Mouse (Mus musculus) hindbrain, embryonic 14.5 days (tissue): ENCODE results near the gene Lclat1. TPM values are rescaled to one million over a fixed set of nuclear protein-coding genes. Genes with fewer than 3 reads are reported as not detected.

Experiments
- ATAC-seq: fragments of 200-750 bp; cut with Nextera tagmentation; 2 replicates; pipeline ENCODE4 v1.8.0; 2017; ENCODE audit warnings: moderate number of reproducible peaks, mild to moderate bottlenecking, moderate TSS enrichment, moderate library complexity; ENCODE audit not compliant: low FRiP score
- DNase-seq: peaks from one replicate; pipeline ENCODE4 v3.0.0-alpha.2; 2015; ENCODE audit warnings: low spot score
- H3K27ac ChIP-seq: fragments of 300-500 bp; sonication (generic); 2 replicates; pipeline ENCODE4 v1.5.1; 2014; ENCODE audit warnings: mild to moderate bottlenecking, moderate library complexity
- H3K27me3 ChIP-seq: fragments of 300-500 bp; sonication (generic); 2 replicates; pipeline ENCODE4 v1.6.1; 2014; ENCODE audit warnings: mild to moderate bottlenecking, low read length, mixed read lengths; ENCODE audit not compliant: control insufficient read depth, insufficient read depth
- H3K36me3 ChIP-seq: fragments of 300-500 bp; sonication (generic); replicated peaks from 2 replicates; pipeline ENCODE4 v1.6.1; 2014; ENCODE audit not compliant: control insufficient read depth, insufficient read depth
- H3K4me1 ChIP-seq: fragments of 300-500 bp; sonication (generic); replicated peaks from 2 replicates; pipeline ENCODE4 v1.6.1; 2014; ENCODE audit warnings: antibody characterized with exemption, low read length, mixed read lengths; ENCODE audit not compliant: control insufficient read depth, insufficient read depth
- H3K4me2 ChIP-seq: fragments of 300-500 bp; sonication (generic); replicated peaks from 2 replicates; pipeline ENCODE4 v1.6.1; 2014; ENCODE audit warnings: mild to moderate bottlenecking, moderate library complexity
- H3K4me3 ChIP-seq: fragments of 300-500 bp; sonication (generic); replicated peaks from 2 replicates; pipeline ENCODE4 v1.5.1; 2014; ENCODE audit warnings: mild to moderate bottlenecking, low read length
- H3K9ac ChIP-seq: fragments of 300-500 bp; sonication (generic); 2 replicates; pipeline ENCODE4 v1.6.1; 2014
- H3K9me3 ChIP-seq: fragments of 300-500 bp; sonication (generic); 2 replicates; pipeline ENCODE4 v1.6.1; 2016; ENCODE audit warnings: low read length; ENCODE audit not compliant: control insufficient read depth
- WGBS: fragments of 180-500 bp; shearing (Covaris S2); extraction: QIAGEN DNeasy Blood & Tissue Kit; methylation state at CpG from one replicate; pipeline ENCODE4 v1.1.7; 2014; 5-methylcytosine and 5-hydroxymethylcytosine counted together
- polyA plus RNA-seq: library from polyadenylated mRNA; unstranded; fragments of >200 nt; fragmentation: Nextera tagmentation; extraction: Ambion mirVana; gene quantifications from 2 replicates; pipeline ENCODE4 v1.2.1, GENCODE M21; 2014

Gene Lclat1
- polyA plus RNA-seq, 1 experiment from 2014 or later, result 21.2 TPM

DNA sequence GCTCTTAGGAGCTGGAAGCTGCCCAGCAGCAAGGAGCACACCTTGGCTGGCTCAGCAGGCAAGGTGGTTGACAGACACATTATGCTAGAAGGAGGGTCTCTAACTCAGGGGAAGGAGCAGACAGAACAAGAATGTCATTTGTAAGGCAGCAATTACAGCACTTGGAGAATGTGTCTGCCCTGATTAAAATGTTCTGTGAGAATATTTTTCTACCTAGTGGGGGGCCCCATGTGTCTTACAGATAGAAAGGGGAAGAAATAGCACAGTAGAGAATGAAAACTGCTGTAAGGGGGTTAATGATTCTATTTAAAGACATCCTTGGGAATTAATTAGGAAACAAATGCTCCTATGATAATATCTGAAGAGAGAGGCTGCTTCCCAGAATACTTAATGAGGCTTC lies 117.7 kb downstream of the Lclat1 start:
- Histone ChIP-seq H3K4me3 (no peak overlapping the region), H3K4me2 (no peak overlapping the region), H3K9ac (no peak overlapping the region), H3K27ac (peak overlapping the region; percentile 87), H3K27me3 (no peaks in the 10 kb centered on the region), H3K4me1 (peaks cover 41% of the 10 kb centered on the region), H3K36me3 (no peaks in the 10 kb centered on the region), H3K9me3 (no peaks in the 10 kb centered on the region)
- peak; percentile 57 for ATAC-seq
- peak; percentile 33 for DNase-seq

- Histone ChIP-seq H3K9me3 (no peaks in the 10 kb centered on the region), H3K4me1 (peaks cover 41% of the 10 kb centered on the region), H3K4me3 (no peak overlapping the region), H3K27ac (peak overlapping the region; percentile 87), H3K4me2 (no peak overlapping the region), H3K27me3 (no peaks in the 10 kb centered on the region), H3K9ac (no peak overlapping the region), H3K36me3 (no peaks in the 10 kb centered on the region)
- no peak for DNase-seq
- peak; percentile 64 for ATAC-seq
- WGBS, result 21% methylated on average over 5 of the region's 5 CpGs
Measured at GRCm38 (mm10) chr17:73225996-73226395, 118.2 kb downstream of the Lclat1 start.

DNA sequence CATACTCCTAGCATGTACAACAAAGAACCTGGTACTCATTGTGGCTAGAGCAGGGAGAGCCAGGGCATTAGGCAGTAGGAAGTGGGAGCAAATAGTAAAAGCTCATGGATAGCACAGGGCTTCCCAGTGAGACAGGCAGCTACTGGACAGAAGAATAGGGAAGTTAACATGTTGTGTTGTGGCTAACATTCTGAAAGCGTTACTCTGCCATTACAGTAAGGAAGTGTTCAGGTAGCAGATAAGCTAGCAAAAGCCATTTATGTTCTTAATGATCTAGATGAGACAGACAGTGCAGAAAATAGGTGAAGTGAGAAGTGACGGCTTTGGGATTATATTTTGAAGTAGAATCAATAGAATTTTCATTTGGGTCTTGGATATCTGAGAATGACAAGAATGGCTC lies 118.8 kb downstream of the Lclat1 start:
- ATAC-seq, result no peak
- H3K4me3 ChIP-seq, result no peak overlapping the region
- peak overlapping the region; percentile 87 for H3K27ac ChIP-seq
- H3K4me2 ChIP-seq, result no peak overlapping the region
- H3K27me3 ChIP-seq, result no peaks in the 10 kb centered on the region
- H3K9ac ChIP-seq, result no peak overlapping the region
- no peaks in the 10 kb centered on the region for H3K36me3 ChIP-seq
- no peaks in the 10 kb centered on the region for H3K9me3 ChIP-seq
- WGBS, result 76% methylated on average over 2 of the region's 2 CpGs
- peaks cover 37% of the 10 kb centered on the region for H3K4me1 ChIP-seq
- DNase-seq, result no peak

DNA sequence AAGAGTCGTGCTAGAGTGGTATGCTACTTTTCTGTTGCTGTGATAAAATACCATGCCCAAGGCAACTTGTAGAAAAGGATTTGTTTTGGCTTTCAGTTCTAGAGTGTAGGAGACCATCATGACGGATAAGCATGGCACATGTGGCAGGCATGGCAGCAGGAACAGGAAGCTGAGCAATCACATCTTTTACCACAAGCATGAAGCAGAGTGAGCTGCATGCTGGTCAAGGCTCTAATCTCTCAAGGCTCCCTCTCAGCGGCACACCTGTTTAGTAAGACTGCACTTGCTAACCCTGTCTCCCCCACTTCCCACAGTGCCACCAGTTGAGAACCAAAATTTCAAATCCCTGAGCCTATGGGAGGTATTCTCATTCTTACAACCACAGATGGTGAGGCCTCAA lies 119.6 kb downstream of the Lclat1 start:
- no peaks in the 10 kb centered on the region for H3K36me3 ChIP-seq
- peak overlapping the region; percentile 87; the same call in 1 of the 2 replicates for H3K27ac ChIP-seq
- peaks cover 30% of the 10 kb centered on the region for H3K4me1 ChIP-seq
- WGBS, result 90% methylated on average over 3 of the region's 3 CpGs
- ATAC-seq (no peak), DNase-seq (no peak)
- H3K27me3 ChIP-seq, result no peaks in the 10 kb centered on the region
- H3K4me3 ChIP-seq, result no peak overlapping the region
- H3K9ac ChIP-seq, result no peak overlapping the region
- no peaks in the 10 kb centered on the region for H3K9me3 ChIP-seq
- H3K4me2 ChIP-seq, result no peak overlapping the region

DNA sequence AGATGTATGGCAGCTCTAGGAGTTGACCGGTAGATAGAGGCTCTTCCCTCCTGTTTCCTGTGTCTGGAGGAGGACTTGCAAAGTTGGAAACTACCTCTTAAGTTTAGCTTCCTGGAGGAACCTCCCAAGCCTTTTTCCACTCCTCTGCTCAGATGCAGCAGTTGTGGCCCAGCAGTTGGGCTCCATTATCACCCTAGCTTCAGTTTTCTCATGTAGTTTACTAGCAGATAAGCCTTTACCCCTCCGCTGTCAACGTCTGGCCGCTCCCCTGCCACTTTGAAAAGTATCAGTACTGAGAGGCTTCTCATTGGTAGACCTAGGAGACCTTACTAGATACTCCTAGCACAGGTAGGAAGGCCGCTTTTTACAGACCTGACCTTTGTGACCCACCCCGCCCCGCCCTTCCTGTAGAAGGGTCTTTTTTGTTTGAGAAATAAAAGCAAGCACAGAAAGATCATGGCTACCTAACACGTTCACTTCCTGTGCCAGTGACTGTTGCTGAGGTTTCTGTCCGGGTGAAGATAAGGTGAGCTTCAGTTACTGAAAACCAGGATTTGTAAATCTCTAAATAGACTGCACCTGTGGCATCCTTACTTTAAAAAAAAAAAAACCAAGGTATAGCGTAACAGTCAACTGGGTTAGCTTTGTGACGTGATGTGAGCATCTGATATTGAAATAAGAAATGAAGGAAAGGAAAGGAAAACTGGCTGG lies 121.8 kb downstream of the Lclat1 start:
- Histone ChIP-seq H3K4me3 (no peak overlapping the region), H3K4me2 (no peak overlapping the region), H3K36me3 (no peaks in the 10 kb centered on the region), H3K9me3 (no peaks in the 10 kb centered on the region), H3K4me1 (peaks cover 24% of the 10 kb centered on the region), H3K27me3 (no peaks in the 10 kb centered on the region), H3K9ac (no peak overlapping the region), H3K27ac (no peak overlapping the region)
- 94% methylated on average over 11 of the region's 11 CpGs for whole genome bisulfite sequencing
- ATAC-seq, result no peak
- no peak for DNase-seq

DNA sequence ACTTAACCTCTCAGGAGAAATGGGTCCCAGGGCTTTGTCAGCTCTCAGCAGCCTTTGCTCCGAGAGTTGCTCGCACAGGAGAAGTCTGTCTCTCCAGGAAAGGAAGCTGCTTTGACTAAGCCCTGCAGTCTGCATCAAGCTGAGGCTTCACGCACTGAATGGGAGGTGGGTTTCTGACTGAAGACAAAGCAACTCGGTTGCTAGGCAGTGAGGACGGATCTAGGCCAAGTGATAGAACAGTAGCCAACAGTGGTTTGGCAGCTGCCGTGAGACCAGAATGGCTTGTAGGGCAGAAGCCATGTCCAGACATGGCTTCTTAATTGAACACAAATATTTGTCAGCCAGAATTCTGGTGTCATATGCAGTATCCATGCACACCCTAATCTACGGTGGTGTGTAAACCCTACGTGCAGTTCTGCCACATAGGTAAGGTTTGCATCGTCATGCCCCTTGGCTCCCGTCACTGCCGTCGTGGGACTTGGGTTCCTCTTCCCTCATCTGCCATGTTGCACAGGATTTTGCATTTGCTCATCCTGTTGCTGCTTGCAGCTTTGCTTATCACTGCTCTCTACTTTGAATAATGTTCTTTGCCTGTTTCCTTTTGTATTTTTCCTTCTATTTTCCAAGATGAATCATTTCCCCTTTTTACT lies 122.7 kb downstream of the Lclat1 start:
- Histone ChIP-seq H3K27me3 (no peaks in the 10 kb centered on the region), H3K27ac (no peak overlapping the region), H3K36me3 (no peaks in the 10 kb centered on the region), H3K9me3 (no peaks in the 10 kb centered on the region), H3K4me1 (peaks cover 15% of the 10 kb centered on the region), H3K4me2 (no peak overlapping the region), H3K4me3 (no peak overlapping the region), H3K9ac (no peak overlapping the region)
- peak; percentile 28; the same call in 1 of the 2 replicates for ATAC-seq
- peak; percentile 48 for DNase-seq
- 57% methylated on average over 12 of the region's 12 CpGs for WGBS

DNA sequence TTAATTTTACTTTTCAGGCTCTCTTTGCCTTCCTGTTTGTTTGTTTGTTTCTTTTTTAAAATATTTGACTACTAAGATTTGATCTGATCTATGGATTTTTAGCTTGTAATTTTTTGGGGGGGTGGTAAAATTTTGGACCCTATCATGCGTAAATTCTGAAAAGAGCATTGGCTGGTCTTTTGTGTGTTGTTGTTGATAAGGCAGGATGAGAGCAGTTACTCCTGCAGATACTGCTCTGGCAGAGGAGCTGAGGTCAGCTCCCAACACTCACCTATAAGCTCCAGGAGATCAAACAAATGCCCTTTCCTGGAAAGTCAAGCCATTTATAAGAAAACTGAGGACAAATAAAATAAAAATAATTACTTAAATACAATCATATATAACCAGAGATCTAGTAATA lies 123.6 kb downstream of the Lclat1 start:
- no peaks in the 10 kb centered on the region for H3K36me3 ChIP-seq
- no peaks in the 10 kb centered on the region for H3K27me3 ChIP-seq
- no peak overlapping the region for H3K27ac ChIP-seq
- no peaks in the 10 kb centered on the region for H3K9me3 ChIP-seq
- no peak overlapping the region for H3K9ac ChIP-seq
- H3K4me3 ChIP-seq, result no peak overlapping the region
- DNase-seq (no peak), ATAC-seq (no peak)
- H3K4me1 ChIP-seq, result peaks cover 7% of the 10 kb centered on the region; the same call in 1 of the 2 replicates
- no peak overlapping the region for H3K4me2 ChIP-seq
- 95% methylated on average over 1 of the region's 1 CpGs for whole genome bisulfite sequencing

DNA sequence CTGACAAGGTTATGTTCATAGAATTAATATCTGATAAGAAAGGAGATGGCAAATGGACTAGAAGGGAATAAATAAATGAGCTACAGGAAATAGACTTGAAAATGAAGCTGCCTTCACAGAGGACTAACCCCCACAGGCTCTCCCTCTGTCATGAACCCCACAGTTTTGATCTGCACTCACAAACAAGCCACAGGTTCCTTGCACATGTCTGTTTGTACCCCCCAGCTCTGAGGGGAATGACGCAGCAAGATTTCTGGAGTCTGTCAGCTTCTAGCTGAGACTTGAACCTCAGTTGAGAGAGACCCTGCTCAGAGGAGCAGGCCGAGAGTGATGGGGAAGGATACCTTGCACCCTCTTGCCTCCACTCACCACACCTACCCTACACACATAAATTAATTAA lies 124.8 kb downstream of the Lclat1 start:
- H3K27ac ChIP-seq, result no peak overlapping the region
- no peak overlapping the region for H3K4me2 ChIP-seq
- H3K9me3 ChIP-seq, result no peaks in the 10 kb centered on the region
- DNase-seq (no peak), ATAC-seq (no peak)
- 98% methylated on average over 2 of the region's 2 CpGs for WGBS
- no peaks in the 10 kb centered on the region for H3K27me3 ChIP-seq
- no peak overlapping the region for H3K9ac ChIP-seq
- H3K36me3 ChIP-seq, result no peaks in the 10 kb centered on the region
- no peak overlapping the region for H3K4me3 ChIP-seq
- H3K4me1 ChIP-seq, result 0 out of 2 replicates have a peak, but pooled peaks cover 3% of the 10 kb centered on the region

- H3K27ac ChIP-seq, result no peak overlapping the region
- no peak overlapping the region for H3K4me2 ChIP-seq
- H3K9me3 ChIP-seq, result no peaks in the 10 kb centered on the region
- no peak overlapping the region for H3K9ac ChIP-seq
- H3K4me3 ChIP-seq, result no peak overlapping the region
- H3K27me3 ChIP-seq, result no peaks in the 10 kb centered on the region
- WGBS, result 83% methylated on average over 1 of the region's 1 CpGs
- ATAC-seq, result no peak
- 0 out of 2 replicates have a peak, but pooled peaks cover 3% of the 10 kb centered on the region for H3K4me1 ChIP-seq
- no peak for DNase-seq
- H3K36me3 ChIP-seq, result no peaks in the 10 kb centered on the region
Measured at GRCm38 (mm10) chr17:73233975-73234374, 126.2 kb downstream of the Lclat1 start.
